Mouse (Mus musculus) ES-Bruce4 (cell line): Measurements from ENCODE around the gene Kcnc3.

Experiments used
- CTCF ChIP-seq: IDR thresholded peaks from one replicate; pipeline ENCODE4 v1.8.1; 2011; ENCODE audit warnings: low read depth, low read length
- EP300 ChIP-seq: IDR thresholded peaks from 2 replicates; pipeline ENCODE4 v1.6.1; 2011; ENCODE audit warnings: low read depth, low read length; ENCODE audit not compliant: insufficient read depth
- POLR2A ChIP-seq: IDR thresholded peaks from one replicate; pipeline ENCODE4 v1.8.1; 2011; ENCODE audit warnings: low read length; ENCODE audit not compliant: insufficient read depth

DNA sequence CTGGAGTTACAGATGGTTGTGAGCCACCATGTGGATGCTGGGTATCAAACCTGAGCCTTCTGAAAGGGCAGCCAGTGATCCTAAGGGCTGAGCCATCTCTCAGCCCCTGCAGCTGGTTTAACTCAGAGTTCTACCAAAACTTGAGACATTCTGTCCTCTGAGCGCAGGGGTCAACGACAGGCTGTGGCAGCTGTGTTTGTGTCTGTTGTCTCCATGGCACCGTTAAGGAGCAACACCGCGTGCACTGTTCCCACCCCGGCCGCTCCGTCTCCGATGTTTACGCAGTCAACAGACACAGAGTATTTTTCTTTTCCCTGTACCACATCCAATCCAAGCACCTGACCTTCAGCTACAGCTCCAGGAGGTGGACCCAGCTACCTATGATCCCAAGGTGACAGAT is 57.3 kb downstream of the Kcnc3 start:
- TF ChIP-seq POLR2A, result no peak
- no peak for TF ChIP-seq EP300
- TF ChIP-seq CTCF, result no peak
